Mouse (Mus musculus) thymus, postnatal 36 days (tissue): Measurements from ENCODE around the gene Zrsr1.

Experiments
- DNase-seq, 2 experiments: peaks; one replicate each; pipeline ENCODE4 v3.0.0; 2022; ENCODE audit warnings: mixed read lengths in 2 of 2

Zrsr1 gene

GRCm38 (mm10) chr11:22973599-22973998 is 1.8 kb downstream of the Zrsr1 start:
- DNase-seq, result no peak

GRCm38 (mm10) chr11:22978215-22978614 is 6.4 kb downstream of the Zrsr1 start:
- DNase-seq, result no peak

GRCm38 (mm10) chr11:22978711-22979110 is 6.9 kb downstream of the Zrsr1 start:
- no peak for DNase-seq

GRCm38 (mm10) chr11:22979221-22979620 is 7.4 kb downstream of the Zrsr1 start:
- no peak for DNase-seq

GRCm38 (mm10) chr11:22981041-22981440 is 9.2 kb downstream of the Zrsr1 start:
- no peak for DNase-seq

GRCm38 (mm10) chr11:22981543-22981950 is 9.7 kb downstream of the Zrsr1 start:
- DNase-seq, result no peak

GRCm38 (mm10) chr11:22981984-22982757 is 10.4 kb downstream of the Zrsr1 start, which contains the start of the genes Gm28048 and Commd1:
Gm28048 (minus strand) TSS chr11:22982090.
Commd1 (minus strand) TSS chr11:22982382.
- peak; percentile 95 to 97 for DNase-seq

GRCm38 (mm10) chr11:22982846-22983245 is 11.0 kb downstream of the Zrsr1 start:
- no peak for DNase-seq

GRCm38 (mm10) chr11:22985510-22985909 is 13.7 kb downstream of the Zrsr1 start:
- DNase-seq, result no peak

- DNase-seq, result peak in 1 of 2 experiments; percentile 14
These were observed 15.6 kb downstream of the Zrsr1 start for GRCm38 (mm10) chr11:22987357-22987756.

- DNase-seq, result no peak
These were observed 18.0 kb downstream of the Zrsr1 start for GRCm38 (mm10) chr11:22989786-22990185.

GRCm38 (mm10) chr11:22990393-22991126 is 18.8 kb downstream of the Zrsr1 start, which contains the start of gene Cct4:
Cct4 (plus strand) TSS chr11:22990519.
- DNase-seq, result peak; percentile 84 to 87

- DNase-seq, result no peak
These were observed 19.5 kb downstream of the Zrsr1 start for GRCm38 (mm10) chr11:22991218-22991835.

GRCm38 (mm10) chr11:22994271-22994670 is 22.5 kb downstream of the Zrsr1 start:
- no peak for DNase-seq

GRCm38 (mm10) chr11:22995461-22995860 is 23.7 kb downstream of the Zrsr1 start:
- no peak for DNase-seq

- no peak for DNase-seq
These were observed 26.5 kb downstream of the Zrsr1 start for GRCm38 (mm10) chr11:22998308-22998707.

- DNase-seq, result no peak
These were observed 33.5 kb downstream of the Zrsr1 start for GRCm38 (mm10) chr11:23005276-23005675.

- DNase-seq, result no peak
These were observed 35.3 kb downstream of the Zrsr1 start for GRCm38 (mm10) chr11:23007166-23007480.

- DNase-seq, result peak; percentile 15 to 16
These were observed 35.8 kb downstream of the Zrsr1 start, which contains the start of gene Fam161a for GRCm38 (mm10) chr11:23007481-23008180. Fam161a (plus strand) TSS chr11:23007531.

GRCm38 (mm10) chr11:23008181-23008823 is 36.5 kb downstream of the Zrsr1 start:
- DNase-seq, result peak; percentile 65 to 74

- no peak for DNase-seq
These were observed 37.0 kb downstream of the Zrsr1 start for GRCm38 (mm10) chr11:23008824-23009200.

- DNase-seq, result no peak
These were observed 41.3 kb downstream of the Zrsr1 start for GRCm38 (mm10) chr11:23013096-23013495.
